Mouse (Mus musculus) heart, postnatal 0 days (tissue): ENCODE results near the gene Dcdc2b. TPM values are rescaled to one million over a fixed set of nuclear protein-coding genes. Genes with fewer than 3 reads are reported as not detected.

Experiments used
- ATAC-seq: fragments of 200-750 bp; cut with Nextera tagmentation; 2 replicates; pipeline ENCODE4 v1.8.0; 2017; ENCODE audit warnings: low read depth, moderate number of reproducible peaks, moderate library complexity; ENCODE audit not compliant: insufficient read depth
- DNase-seq: peaks from one replicate; pipeline ENCODE4 v3.0.0-alpha.2; 2016; ENCODE audit warnings: low spot score
- H3K27ac ChIP-seq: fragments of 300-500 bp; sonication (generic); 2 replicates; pipeline ENCODE4 v1.5.1; 2014; ENCODE audit warnings: low read depth, mild to moderate bottlenecking
- H3K27me3 ChIP-seq: fragments of 300-500 bp; sonication (generic); 2 replicates; pipeline ENCODE4 v1.6.1; 2014; ENCODE audit warnings: low read length, mixed read lengths; ENCODE audit not compliant: control insufficient read depth, insufficient read depth
- H3K36me3 ChIP-seq: fragments of 300-500 bp; sonication (generic); replicated peaks from 2 replicates; pipeline ENCODE4 v1.6.1; 2014; ENCODE audit warnings: low read length, mixed read lengths; ENCODE audit not compliant: control insufficient read depth, insufficient read depth
- H3K4me1 ChIP-seq: fragments of 300-500 bp; sonication (generic); 2 replicates; pipeline ENCODE4 v1.6.1; 2014; ENCODE audit warnings: antibody characterized with exemption; ENCODE audit not compliant: control insufficient read depth, insufficient read depth
- H3K4me2 ChIP-seq: fragments of 300-500 bp; sonication (generic); 2 replicates; pipeline ENCODE4 v1.6.1; 2014; ENCODE audit warnings: low read depth, mild to moderate bottlenecking, low read length, moderate library complexity
- H3K4me3 ChIP-seq: fragments of 300-500 bp; sonication (generic); 2 replicates; pipeline ENCODE4 v1.5.1; 2014; ENCODE audit warnings: low read depth, low read length
- H3K9ac ChIP-seq: fragments of 300-500 bp; sonication (generic); replicated peaks from 2 replicates; pipeline ENCODE4 v1.6.1; 2014; ENCODE audit warnings: low read depth, low read length, mixed read lengths
- H3K9me3 ChIP-seq: fragments of 300-500 bp; sonication (generic); replicated peaks from 2 replicates; pipeline ENCODE4 v1.6.1; 2016; ENCODE audit warnings: low read length; ENCODE audit not compliant: control insufficient read depth
- CTCF ChIP-seq: IDR thresholded peaks from 2 replicates; pipeline ENCODE4 v1.5.1; 2016; ENCODE audit warnings: antibody characterized with exemption, control low read depth, low read depth
- EP300 ChIP-seq: IDR thresholded peaks from 2 replicates; pipeline ENCODE4 v1.6.1; 2016; ENCODE audit warnings: antibody characterized with exemption, low read depth
- WGBS: fragments of 180-500 bp; shearing (Covaris S2); extraction: QIAGEN DNeasy Blood & Tissue Kit; methylation state at CpG from one replicate; pipeline ENCODE4 v1.1.7; 2014; 5-methylcytosine and 5-hydroxymethylcytosine counted together
- polyA plus RNA-seq: library from polyadenylated mRNA; unstranded; fragments of >200 nt; fragmentation: Nextera tagmentation; extraction: Ambion mirVana; gene quantifications from 2 replicates; pipeline ENCODE4 v1.2.1, GENCODE M21; 2015
- total RNA-seq: library from RNA; depleted of rRNA; stranded (reverse); fragments of >200 nt; gene quantifications from 2 replicates; pipeline ENCODE4 v1.2.3, GENCODE M21; 2014; ENCODE audit warnings: low replicate concordance

Gene Dcdc2b
- total and polyA plus RNA-seq, 2 experiments from 2014 or later = 1.5 to 9.8 TPM

DNA sequence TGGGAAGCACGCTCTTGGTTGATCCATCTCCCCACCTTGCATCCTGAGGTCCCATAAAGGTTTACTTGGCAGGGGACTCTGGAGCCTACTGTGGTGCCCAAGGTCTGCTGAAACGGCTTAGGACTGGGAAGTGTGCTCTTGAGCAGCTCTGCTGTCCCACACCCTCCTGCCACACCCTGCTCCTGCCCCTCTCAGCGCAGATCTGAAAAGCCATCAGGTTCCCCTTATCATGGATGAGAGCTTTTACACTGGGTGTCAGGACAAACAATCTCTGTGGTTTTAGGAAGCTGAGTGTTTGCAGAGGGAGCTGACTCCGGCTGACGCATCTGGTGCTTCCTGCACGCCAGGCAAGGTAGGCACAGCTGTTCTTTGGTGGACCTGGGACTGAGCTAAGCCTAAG lies 19.8 kb upstream of the Dcdc2b start:
- H3K4me1 ChIP-seq = peaks cover 8% of the 10 kb centered on the region; the same call in 1 of the 2 replicates
- H3K9ac ChIP-seq = no peak overlapping the region
- no peaks in the 10 kb centered on the region for H3K9me3 ChIP-seq
- H3K27ac ChIP-seq = no peak overlapping the region
- no peaks in the 10 kb centered on the region for H3K27me3 ChIP-seq
- no peak overlapping the region for H3K4me3 ChIP-seq
- peaks cover 96% of the 10 kb centered on the region for H3K36me3 ChIP-seq
- DNase-seq (no peak), ATAC-seq (no peak)
- no peak overlapping the region for H3K4me2 ChIP-seq
- no peak for TF ChIP-seq EP300
- no peak for TF ChIP-seq CTCF
- 92% methylated on average over 6 of the region's 6 CpGs for WGBS

- peaks cover 98% of the 10 kb centered on the region for H3K36me3 ChIP-seq
- DNase-seq = no peak
- no peak overlapping the region for H3K4me3 ChIP-seq
- no peak overlapping the region for H3K27ac ChIP-seq
- no peaks in the 10 kb centered on the region for H3K9me3 ChIP-seq
- ATAC-seq = no peak
- no peak overlapping the region for H3K9ac ChIP-seq
- no peak overlapping the region for H3K4me2 ChIP-seq
- WGBS = 86% methylated on average over 12 of the region's 12 CpGs
- H3K27me3 ChIP-seq = no peaks in the 10 kb centered on the region
- no peaks in the 10 kb centered on the region for H3K4me1 ChIP-seq
- TF ChIP-seq EP300 (no peak), CTCF (no peak)
Measured at GRCm38 (mm10) chr4:129631867-129632266, 17.8 kb upstream of the Dcdc2b start.

GRCm38 (mm10) chr4:129630944-129631343 lies 16.9 kb upstream of the Dcdc2b start:
- WGBS = 61% methylated on average over 4 of the region's 4 CpGs
- no peak overlapping the region for H3K4me2 ChIP-seq
- no peaks in the 10 kb centered on the region for H3K9me3 ChIP-seq
- no peaks in the 10 kb centered on the region for H3K27me3 ChIP-seq
- ATAC-seq (no peak), DNase-seq (no peak)
- H3K4me1 ChIP-seq = no peaks in the 10 kb centered on the region
- no peak overlapping the region for H3K9ac ChIP-seq
- no peak for TF ChIP-seq CTCF
- TF ChIP-seq EP300 = no peak
- no peak overlapping the region for H3K27ac ChIP-seq
- H3K36me3 ChIP-seq = peaks cover 98% of the 10 kb centered on the region
- H3K4me3 ChIP-seq = no peak overlapping the region

DNA sequence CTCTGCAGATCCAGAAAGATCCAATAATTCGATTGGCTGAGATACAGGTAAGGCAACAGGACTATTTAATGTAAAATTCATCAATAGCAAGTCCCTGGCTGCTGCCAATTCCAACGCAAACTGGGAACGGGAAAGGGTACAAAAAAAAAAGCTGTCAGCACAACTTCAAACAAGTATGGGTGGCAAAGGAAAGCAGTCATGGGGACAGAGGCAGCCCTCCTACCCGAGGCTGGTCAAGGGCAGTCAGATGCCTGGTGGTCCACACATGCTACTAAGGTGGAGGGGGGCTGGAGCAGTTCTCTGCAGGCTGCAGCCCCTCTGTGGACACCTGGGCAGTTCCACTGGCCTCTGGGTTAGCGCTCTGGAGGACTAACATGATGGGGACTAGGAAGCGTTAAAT lies 12.0 kb upstream of the Dcdc2b start:
- ATAC-seq = no peak
- Histone ChIP-seq H3K36me3 (peaks cover 54% of the 10 kb centered on the region), H3K4me3 (no peak overlapping the region), H3K27ac (no peak overlapping the region), H3K9ac (no peak overlapping the region), H3K4me1 (peaks cover 30% of the 10 kb centered on the region), H3K9me3 (no peaks in the 10 kb centered on the region), H3K4me2 (no peak overlapping the region), H3K27me3 (no peaks in the 10 kb centered on the region)
- 65% methylated on average over 6 of the region's 6 CpGs for WGBS
- DNase-seq = no peak
- no peak for TF ChIP-seq EP300
- TF ChIP-seq CTCF = no peak

- 50% methylated on average over 4 of the region's 4 CpGs for WGBS
- Histone ChIP-seq H3K36me3 (peaks cover 53% of the 10 kb centered on the region), H3K27me3 (no peaks in the 10 kb centered on the region), H3K9ac (no peak overlapping the region), H3K27ac (peak overlapping the region; percentile 89; the same call in 1 of the 2 replicates), H3K4me1 (peaks cover 30% of the 10 kb centered on the region), H3K4me3 (no peak overlapping the region), H3K9me3 (no peaks in the 10 kb centered on the region), H3K4me2 (0 out of 2 replicates have a peak overlapping the region, but pooled peaks have one; percentile 84)
- no peak for ATAC-seq
- DNase-seq = no peak
- TF ChIP-seq CTCF (no peak), EP300 (no peak)
Measured at GRCm38 (mm10) chr4:129625496-129625895, 11.4 kb upstream of the Dcdc2b start.

DNA sequence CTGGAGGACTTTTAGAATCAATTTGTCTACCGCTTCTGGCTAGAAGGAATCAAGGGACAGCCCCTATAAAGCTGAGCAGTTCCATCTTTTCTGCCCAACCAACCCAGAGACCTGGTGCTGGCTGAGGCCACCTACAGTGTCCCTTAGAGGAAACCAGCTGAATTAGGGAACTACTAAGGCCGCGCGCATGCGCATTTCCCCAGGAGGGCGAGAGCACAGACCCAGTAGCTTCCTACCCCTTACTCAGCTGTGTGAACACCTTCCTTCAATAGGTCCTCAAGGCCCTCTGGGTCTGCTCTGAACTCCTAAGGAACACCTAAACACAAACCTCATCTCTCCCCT lies 10.9 kb upstream of the Dcdc2b start:
- TF ChIP-seq CTCF = no peak
- no peak for TF ChIP-seq EP300
- H3K36me3 ChIP-seq = peaks cover 48% of the 10 kb centered on the region
- ATAC-seq (peak; percentile 19; the same call in 1 of the 2 replicates), DNase-seq (peak; percentile 53)
- H3K27ac ChIP-seq = peak overlapping the region; percentile 89
- H3K27me3 ChIP-seq = no peaks in the 10 kb centered on the region
- H3K9ac ChIP-seq = peak overlapping the region; percentile 29; the same call in 1 of the 2 replicates
- 3% methylated on average over 6 of the region's 6 CpGs for WGBS
- H3K4me1 ChIP-seq = peaks cover 30% of the 10 kb centered on the region
- peak overlapping the region; percentile 84 for H3K4me2 ChIP-seq
- H3K4me3 ChIP-seq = peak overlapping the region; percentile 65
- no peaks in the 10 kb centered on the region for H3K9me3 ChIP-seq
